Mouse (Mus musculus) midbrain, embryonic 15.5 days (tissue): ENCODE measurements around the gene Zfp276. TPM values are rescaled to one million over a fixed set of nuclear protein-coding genes. Genes with fewer than 3 reads are reported as not detected.
A peak's percentile ranks its signal among the peaks of the same experiment; 100 is the strongest.
"Not testable (repeated sequence)": the region's sequence is repeated elsewhere in the genome, so short reads cannot be mapped to it uniquely, and the experiment has no call there.

Source experiments
- ATAC-seq: fragments of 200-750 bp; cut with Nextera tagmentation; replicated peaks from 2 replicates; pipeline ENCODE4 v1.8.0; 2017; ENCODE audit warnings: moderate TSS enrichment
- H3K27ac ChIP-seq: fragments of 300-500 bp; sonication (generic); 2 replicates; pipeline ENCODE4 v1.5.1; 2015; ENCODE audit warnings: mild to moderate bottlenecking, inconsistent platforms
- H3K27me3 ChIP-seq: fragments of 300-500 bp; sonication (generic); replicated peaks from 2 replicates; pipeline ENCODE4 v1.6.1; 2015; ENCODE audit warnings: inconsistent platforms
- H3K36me3 ChIP-seq: fragments of 300-500 bp; sonication (generic); replicated peaks from 2 replicates; pipeline ENCODE4 v1.6.1; 2015; ENCODE audit warnings: inconsistent platforms
- H3K4me1 ChIP-seq: fragments of 300-500 bp; sonication (generic); 2 replicates; pipeline ENCODE4 v1.6.1; 2015; ENCODE audit warnings: inconsistent platforms
- H3K4me2 ChIP-seq: fragments of 300-500 bp; sonication (generic); 2 replicates; pipeline ENCODE4 v1.6.1; 2015; ENCODE audit warnings: inconsistent platforms, mild to moderate bottlenecking, moderate library complexity
- H3K4me3 ChIP-seq: fragments of 300-500 bp; sonication (generic); 2 replicates; pipeline ENCODE4 v1.5.1; 2015; ENCODE audit warnings: mild to moderate bottlenecking, inconsistent platforms
- H3K9ac ChIP-seq: fragments of 300-500 bp; sonication (generic); 2 replicates; pipeline ENCODE4 v1.6.1; 2015; ENCODE audit warnings: mild to moderate bottlenecking, inconsistent platforms
- H3K9me3 ChIP-seq: fragments of 300-500 bp; sonication (generic); 2 replicates; pipeline ENCODE4 v1.6.1; 2016; ENCODE audit warnings: inconsistent platforms
- WGBS: fragments of 180-500 bp; shearing (Covaris S2); methylation state at CpG from one replicate; pipeline ENCODE4 v1.1.7; 2015; ENCODE audit warnings: mixed read lengths; 5-methylcytosine and 5-hydroxymethylcytosine counted together
- polyA plus RNA-seq: library from polyadenylated mRNA; unstranded; fragments of >200 nt; fragmentation: Nextera tagmentation; extraction: Ambion mirVana; gene quantifications from 2 replicates; pipeline ENCODE4 v1.2.1, GENCODE M21; 2015

The Zfp276 gene
- polyA plus RNA-seq: 28.2 and 30.3 TPM in 2 replicates

GRCm38 (mm10) chr8:123254099-123254885, at the start of gene Zfp276, which contains the start of gene Vps9d1:
TSS of gene Zfp276 (plus strand) at chr8:123254195.
TSS of gene Vps9d1 (minus strand) at chr8:123254348.
- Histone ChIP-seq H3K27me3 (no peaks in the 10 kb centered on the region), H3K4me3 (peak within 1 kb of the TSS; percentile 93), H3K9ac (peak within 1 kb of the TSS; percentile 99), H3K4me1 (peaks cover 34% of the 10 kb centered on the region), H3K36me3 (peaks cover 42% of the 10 kb centered on the region), H3K27ac (peak within 1 kb of the TSS; percentile 92), H3K9me3 (no peaks in the 10 kb centered on the region), H3K4me2 (peak within 1 kb of the TSS; percentile 95)
- WGBS: under 1% methylated on average over 74 of the region's 99 CpGs
- ATAC-seq: peak; percentile 96

DNA sequence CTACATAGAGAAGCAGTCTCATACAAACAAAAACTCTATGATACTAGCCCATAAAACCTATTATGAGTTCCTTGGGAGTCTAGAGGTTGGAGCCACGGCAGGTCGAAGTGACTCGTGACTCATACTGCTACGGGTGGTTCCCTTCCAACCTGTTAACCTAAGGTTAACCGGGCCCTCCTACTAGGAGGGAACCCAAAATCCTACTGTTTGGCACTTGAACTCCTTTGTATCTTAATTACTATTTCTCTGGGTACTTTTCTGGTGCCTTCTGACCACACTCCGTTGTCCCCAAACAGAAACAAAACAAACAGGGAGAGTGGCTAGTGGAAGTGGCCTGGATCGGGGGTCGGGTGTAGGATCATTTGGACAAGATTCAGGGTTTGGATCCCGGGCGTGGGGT, 42.1 kb upstream of the Zfp276 start:
- Histone ChIP-seq H3K9me3 (no peaks in the 10 kb centered on the region), H3K4me2 (peak overlapping the region; percentile 97), H3K9ac (peak overlapping the region; percentile 100), H3K27me3 (no peaks in the 10 kb centered on the region), H3K36me3 (peaks cover 20% of the 10 kb centered on the region; the same call in 1 of the 2 replicates), H3K4me1 (peaks cover 24% of the 10 kb centered on the region), H3K4me3 (peak overlapping the region; percentile 98), H3K27ac (no peak overlapping the region)
- ATAC-seq: no peak
- 56% methylated on average over 10 of the region's 10 CpGs for WGBS

DNA sequence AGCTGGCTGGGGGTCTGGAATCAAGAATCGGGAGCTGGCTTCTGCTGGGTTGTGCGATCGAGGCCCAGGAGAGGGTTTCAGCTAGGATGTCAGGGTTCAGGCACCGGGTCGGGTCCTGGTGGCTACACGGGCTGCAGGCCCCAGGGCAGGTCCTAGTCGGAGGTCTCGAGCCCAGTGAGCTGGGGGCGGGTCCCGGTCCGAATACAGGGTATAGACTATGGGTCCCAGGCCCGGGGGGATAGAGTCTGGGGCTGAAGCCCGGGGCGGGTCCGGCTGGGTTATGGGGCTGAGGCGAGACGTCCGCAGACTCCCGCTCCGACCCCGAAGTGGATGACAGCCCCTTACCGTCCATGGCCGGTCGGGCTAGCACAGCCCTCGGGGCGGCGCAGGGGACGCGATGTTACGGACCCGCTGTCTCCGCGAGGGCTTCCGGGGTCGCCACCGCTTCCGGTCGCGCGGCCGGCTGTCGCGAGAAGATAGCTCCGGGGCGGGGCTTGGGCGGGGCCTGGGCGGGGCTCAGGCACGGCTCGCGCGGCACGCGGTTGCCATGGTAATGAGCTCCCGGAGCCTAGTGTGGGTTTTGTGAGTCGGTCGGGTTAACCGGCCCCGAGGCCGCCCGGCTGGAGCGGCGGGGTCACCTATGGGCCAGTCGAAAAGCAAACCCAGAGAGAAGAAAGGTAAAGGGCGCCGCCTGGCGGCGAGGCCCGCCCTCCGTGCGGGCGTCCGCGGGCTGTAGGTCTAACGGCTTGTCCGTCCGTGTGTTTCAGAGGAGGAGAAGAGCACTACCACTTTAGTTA, 41.5 kb upstream of the Zfp276 start, which contains the start of the genes Chmp1a and Spata33:
Gene Chmp1a (minus strand): TSS at position 443 of the 797 bp plus-strand sequence.
Gene Spata33 (plus strand): TSS at position 512 of the 797 bp plus-strand sequence.
- H3K36me3 ChIP-seq: peaks cover 14% of the 10 kb centered on the region; the same call in 1 of the 2 replicates
- H3K27me3 ChIP-seq: no peaks in the 10 kb centered on the region
- peak within 1 kb of the TSS; percentile 100 for H3K9ac ChIP-seq
- peaks cover 24% of the 10 kb centered on the region for H3K4me1 ChIP-seq
- WGBS: under 1% methylated on average over 75 of the region's 76 CpGs
- no peaks in the 10 kb centered on the region for H3K9me3 ChIP-seq
- peak; percentile 94 for ATAC-seq
- H3K4me2 ChIP-seq: peak within 1 kb of the TSS; percentile 97
- H3K27ac ChIP-seq: peak within 1 kb of the TSS; percentile 69
- peak within 1 kb of the TSS; percentile 98 for H3K4me3 ChIP-seq

DNA sequence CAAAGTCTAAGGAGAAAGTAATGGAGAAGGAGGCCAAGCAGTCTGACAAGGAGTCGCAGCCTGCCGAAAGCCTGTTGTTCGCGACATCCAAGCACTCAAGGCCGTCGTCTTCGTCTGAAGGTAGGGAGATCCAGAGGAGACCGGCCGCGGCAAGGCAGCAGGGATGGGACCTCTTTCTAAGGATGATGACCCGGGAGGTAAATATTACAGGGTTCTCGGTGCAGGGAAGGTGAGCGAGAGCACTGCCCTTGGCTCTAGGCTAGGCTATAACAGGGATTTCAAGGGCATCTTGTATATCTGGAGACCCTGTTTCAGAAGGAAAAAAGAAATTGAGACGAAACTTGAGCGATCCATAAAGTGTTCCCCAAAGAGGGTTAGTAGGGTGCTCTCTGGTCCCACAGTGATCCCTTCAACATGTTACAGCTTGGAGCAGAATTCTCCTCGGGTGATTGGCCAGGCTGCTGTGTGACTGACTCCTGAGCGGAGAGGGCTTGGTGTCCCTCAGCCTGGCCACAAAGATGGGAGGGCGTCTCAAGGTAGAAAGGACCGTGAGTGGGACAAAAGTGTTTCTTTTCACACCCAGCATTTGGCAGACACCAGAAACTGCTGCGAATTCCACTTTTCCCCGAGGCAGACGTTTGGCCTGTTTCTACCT, 40.8 kb upstream of the Zfp276 start:
- Histone ChIP-seq H3K4me1 (peaks cover 24% of the 10 kb centered on the region), H3K36me3 (peaks cover 10% of the 10 kb centered on the region; the same call in 1 of the 2 replicates), H3K4me3 (peak overlapping the region; percentile 98), H3K27ac (peak overlapping the region; percentile 69), H3K9ac (peak overlapping the region; percentile 100), H3K9me3 (no peaks in the 10 kb centered on the region), H3K27me3 (no peaks in the 10 kb centered on the region), H3K4me2 (peak overlapping the region; percentile 97)
- 17% methylated on average over 22 of the region's 22 CpGs for WGBS
- ATAC-seq: peak; percentile 48; the same call in 1 of the 2 replicates

DNA sequence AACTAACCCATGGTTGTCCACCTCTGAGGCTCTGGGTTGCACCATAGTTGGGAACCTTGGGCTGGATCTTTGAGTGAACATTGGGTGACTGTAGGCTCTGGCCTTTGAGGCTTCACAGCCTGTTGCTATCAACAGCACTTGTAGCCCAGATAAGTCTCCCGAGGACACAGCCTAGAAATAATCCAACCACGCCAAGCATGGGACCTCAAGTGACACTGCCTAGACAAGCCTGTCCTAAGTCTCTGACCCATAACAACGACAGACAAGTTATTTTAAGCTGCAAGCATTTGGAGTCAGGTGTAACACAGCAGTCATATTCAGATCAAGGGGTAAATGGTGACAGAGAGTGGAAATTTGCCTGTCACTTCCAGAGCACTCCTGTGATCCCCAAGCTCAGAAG, 38.6 kb upstream of the Zfp276 start:
- no peaks in the 10 kb centered on the region for H3K9me3 ChIP-seq
- no peak overlapping the region for H3K4me2 ChIP-seq
- no peak for ATAC-seq
- H3K4me3 ChIP-seq: no peak overlapping the region
- no peak overlapping the region for H3K9ac ChIP-seq
- WGBS: 81% methylated on average over 3 of the region's 3 CpGs
- H3K36me3 ChIP-seq: no peaks in the 10 kb centered on the region
- peaks cover 24% of the 10 kb centered on the region for H3K4me1 ChIP-seq
- H3K27me3 ChIP-seq: no peaks in the 10 kb centered on the region
- H3K27ac ChIP-seq: no peak overlapping the region

DNA sequence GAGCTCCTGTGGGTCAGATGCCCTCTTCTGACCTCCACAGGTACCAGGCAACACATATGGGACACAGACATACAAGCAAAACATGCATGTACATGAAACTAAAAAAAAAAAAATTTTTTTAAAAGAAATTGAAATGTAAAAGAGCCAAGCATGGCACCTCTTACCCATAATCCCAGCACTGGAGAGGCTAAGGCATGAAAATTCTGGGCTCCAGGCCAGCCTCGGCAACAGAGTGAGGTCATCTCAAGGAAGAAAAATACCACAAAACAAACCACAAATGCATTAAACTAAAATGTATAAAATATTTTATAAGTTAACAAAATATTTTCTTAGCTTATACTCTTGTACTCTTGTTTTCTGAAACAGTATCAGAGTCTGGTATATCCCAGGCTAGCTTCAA, 33.1 kb upstream of the Zfp276 start:
- no peak for ATAC-seq
- Histone ChIP-seq H3K27me3 (no peaks in the 10 kb centered on the region), H3K9me3 (no peaks in the 10 kb centered on the region), H3K27ac (no peak overlapping the region), H3K4me1 (peaks cover 16% of the 10 kb centered on the region), H3K4me2 (no peak overlapping the region), H3K9ac (no peak overlapping the region), H3K36me3 (no peaks in the 10 kb centered on the region), H3K4me3 (no peak overlapping the region)
- WGBS: 80% methylated on average over 1 of the region's 1 CpGs

- H3K4me3 ChIP-seq: peak within 1 kb of the TSS; percentile 80
- H3K9me3 ChIP-seq: no peaks in the 10 kb centered on the region
- peak; percentile 93 for ATAC-seq
- H3K36me3 ChIP-seq: peaks cover 15% of the 10 kb centered on the region; the same call in 1 of the 2 replicates
- no peaks in the 10 kb centered on the region for H3K27me3 ChIP-seq
- H3K9ac ChIP-seq: peak within 1 kb of the TSS; percentile 80
- WGBS: 4% methylated on average over 55 of the region's 59 CpGs
- peak within 1 kb of the TSS; percentile 88 for H3K4me2 ChIP-seq
- peak within 1 kb of the TSS; percentile 89 for H3K27ac ChIP-seq
- H3K4me1 ChIP-seq: peaks cover 17% of the 10 kb centered on the region
Observed at GRCm38 (mm10) chr8:123224278-123225266, 29.4 kb upstream of the Zfp276 start, which contains the start of gene Cdk10. TSS of gene Cdk10 (plus strand) at chr8:123224842.

- H3K9ac ChIP-seq: no peak overlapping the region
- H3K27ac ChIP-seq: no peak overlapping the region
- H3K4me2 ChIP-seq: no peak overlapping the region
- H3K9me3 ChIP-seq: no peaks in the 10 kb centered on the region
- no peak overlapping the region for H3K4me3 ChIP-seq
- peaks cover 17% of the 10 kb centered on the region; the same call in 1 of the 2 replicates for H3K36me3 ChIP-seq
- peaks cover 17% of the 10 kb centered on the region for H3K4me1 ChIP-seq
- ATAC-seq: no peak
- no peaks in the 10 kb centered on the region for H3K27me3 ChIP-seq
- 100% methylated on average over 1 of the region's 1 CpGs for WGBS
Observed at GRCm38 (mm10) chr8:123228416-123228815, 25.6 kb upstream of the Zfp276 start.

- not testable (repeated sequence) for H3K4me3 ChIP-seq, H3K9me3 ChIP-seq, ATAC-seq, H3K27me3 ChIP-seq, H3K4me2 ChIP-seq, H3K9ac ChIP-seq, H3K27ac ChIP-seq
- 89% methylated on average over 11 of the region's 11 CpGs for WGBS
- Histone ChIP-seq H3K36me3 (peaks cover 17% of the 10 kb centered on the region; the same call in 1 of the 2 replicates), H3K4me1 (peaks cover 18% of the 10 kb centered on the region)
Observed at GRCm38 (mm10) chr8:123230326-123230725, 23.7 kb upstream of the Zfp276 start.

GRCm38 (mm10) chr8:123231742-123232141, 22.3 kb upstream of the Zfp276 start:
- H3K9ac ChIP-seq: no peak overlapping the region
- H3K36me3 ChIP-seq: peaks cover 17% of the 10 kb centered on the region; the same call in 1 of the 2 replicates
- no peak overlapping the region for H3K4me3 ChIP-seq
- H3K27me3 ChIP-seq: peaks cover 9% of the 10 kb centered on the region; the same call in 1 of the 2 replicates
- no peak overlapping the region for H3K27ac ChIP-seq
- H3K4me1 ChIP-seq: peaks cover 21% of the 10 kb centered on the region
- no peaks in the 10 kb centered on the region for H3K9me3 ChIP-seq
- no peak overlapping the region for H3K4me2 ChIP-seq
- no peak for ATAC-seq
- 60% methylated on average over 5 of the region's 5 CpGs for WGBS

DNA sequence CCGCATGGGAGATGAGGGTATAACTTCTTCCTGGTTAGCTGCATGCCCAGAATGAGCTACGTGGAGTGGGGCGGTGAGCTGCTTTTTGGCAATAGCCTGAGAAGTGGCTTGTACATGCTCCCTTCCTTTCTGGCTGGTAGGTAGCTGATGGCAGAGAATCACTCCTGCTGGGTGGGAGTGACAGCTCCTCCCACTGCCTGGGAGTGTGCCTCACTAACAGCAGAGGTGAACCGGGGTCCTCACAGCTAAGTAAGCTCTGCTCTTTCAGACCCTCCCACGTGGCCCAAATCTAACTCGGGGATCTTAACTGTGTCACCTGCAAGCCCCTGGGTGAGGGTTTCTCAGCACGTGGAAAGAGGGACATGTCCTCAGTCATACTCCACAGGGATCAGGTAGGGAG, 21.4 kb upstream of the Zfp276 start:
- WGBS: 48% methylated on average over 7 of the region's 7 CpGs
- no peak overlapping the region for H3K4me3 ChIP-seq
- no peaks in the 10 kb centered on the region for H3K9me3 ChIP-seq
- H3K4me2 ChIP-seq: no peak overlapping the region
- ATAC-seq: no peak
- peaks cover 14% of the 10 kb centered on the region; the same call in 1 of the 2 replicates for H3K36me3 ChIP-seq
- H3K4me1 ChIP-seq: peaks cover 21% of the 10 kb centered on the region
- H3K9ac ChIP-seq: no peak overlapping the region
- H3K27me3 ChIP-seq: peaks cover 13% of the 10 kb centered on the region; the same call in 1 of the 2 replicates
- no peak overlapping the region for H3K27ac ChIP-seq
